Mouse (Mus musculus): Measurements from ENCODE around the gene Gas2l2. TPM values are rescaled to one million over a fixed set of nuclear protein-coding genes. Genes with fewer than 3 reads are reported as not detected.

The Gas2l2 gene
- total RNA-seq, 1 experiment = 0.09 TPM

- DNase-seq (ENCODE audit: low read depth, low spot score) = no peak
- no peaks in the 10 kb centered on the region for H3K9me3 ChIP-seq (ENCODE audit: control insufficient read depth, insufficient read depth, low read depth, low read length)
- TF ChIP-seq CHD2 (IDR thresholded peaks at IDR 0.05; ENCODE audit: low read depth, low read length) (no peak), MAFK (IDR thresholded peaks at IDR 0.05; ENCODE audit: insufficient read depth, low read depth, low read length) (no peak), ZC3H11A (IDR thresholded peaks at IDR 0.05; ENCODE audit: borderline replicate concordance, low read depth, low read length) (no peak), ZNF384 (IDR thresholded peaks at IDR 0.05; ENCODE audit: low read depth, low read length) (no peak), HCFC1 (IDR thresholded peaks at IDR 0.05; ENCODE audit: borderline replicate concordance, insufficient read depth, low read length) (no peak)
- H3K36me3 ChIP-seq (ENCODE audit: control insufficient read depth, insufficient read depth, low read length, poor library complexity, severe bottlenecking) = peaks cover 3% of the 10 kb centered on the region
- in situ Hi-C loops (cut with MboI; ENCODE audit: low sequenced_read_pairs in 2 of 2, unreplicated experiment in 2 of 2) = no loop called here
- H3K4me1 ChIP-seq (ENCODE audit: control insufficient read depth in 2 of 2, insufficient read depth in 2 of 2, low read length in 2 of 2, poor library complexity in 1 of 2) = peaks cover 0 to 5% of the 10 kb centered on the region in 2 experiments; a peak in 1 of 4 replicates
- no peak overlapping the region for H3K27ac ChIP-seq (ENCODE audit: insufficient read depth, low read depth, low read length, poor library complexity, severe bottlenecking)
- no peak overlapping the region for H3K4me3 ChIP-seq (ENCODE audit: insufficient read depth in 1 of 2, low read depth in 1 of 2, low read length in 2 of 2, poor library complexity in 1 of 2, severe bottlenecking in 1 of 2)
- H3K9ac ChIP-seq (ENCODE audit: insufficient read depth, low read depth, low read length, poor library complexity, severe bottlenecking) = no peak overlapping the region
Observed at GRCm38 (mm10) chr11:83398724-83399123, 30.5 kb downstream of the Gas2l2 start.

- peaks cover 2% of the 10 kb centered on the region; the same call in 1 of the 2 replicates for H3K36me3 ChIP-seq (ENCODE audit: control insufficient read depth, insufficient read depth, low read length, poor library complexity, severe bottlenecking)
Observed at GRCm38 (mm10) chr11:83397626-83398025, 31.6 kb downstream of the Gas2l2 start.

GRCm38 (mm10) chr11:83394802-83395439 is 34.3 kb downstream of the Gas2l2 start:
- TF ChIP-seq HCFC1 (IDR thresholded peaks at IDR 0.05; ENCODE audit: borderline replicate concordance, insufficient read depth, low read length) (no peak), MAFK (IDR thresholded peaks at IDR 0.05; ENCODE audit: insufficient read depth, low read depth, low read length) (no peak), CHD2 (IDR thresholded peaks at IDR 0.05; ENCODE audit: low read depth, low read length) (no peak), ZNF384 (IDR thresholded peaks at IDR 0.05; ENCODE audit: low read depth, low read length) (no peak), ZC3H11A (IDR thresholded peaks at IDR 0.05; ENCODE audit: borderline replicate concordance, low read depth, low read length) (no peak)
- H3K27ac ChIP-seq (ENCODE audit: insufficient read depth, low read depth, low read length, poor library complexity, severe bottlenecking) = no peak overlapping the region
- H3K4me1 ChIP-seq (ENCODE audit: control insufficient read depth in 2 of 2, insufficient read depth in 2 of 2, low read length in 2 of 2, poor library complexity in 1 of 2) = peaks cover 0 to 2% of the 10 kb centered on the region in 2 experiments; a peak in 1 of 4 replicates
- no peak for DNase-seq (ENCODE audit: low read depth, low spot score)
- H3K9me3 ChIP-seq (ENCODE audit: control insufficient read depth, insufficient read depth, low read depth, low read length) = no peaks in the 10 kb centered on the region
- no peaks in the 10 kb centered on the region; the same call in 1 of the 2 replicates for H3K36me3 ChIP-seq (ENCODE audit: control insufficient read depth, insufficient read depth, low read length, poor library complexity, severe bottlenecking)
- in situ Hi-C loops (cut with MboI; ENCODE audit: low sequenced_read_pairs in 2 of 2, unreplicated experiment in 2 of 2) = no loop called here
- no peak overlapping the region for H3K9ac ChIP-seq (ENCODE audit: insufficient read depth, low read depth, low read length, poor library complexity, severe bottlenecking)
- no peak overlapping the region for H3K4me3 ChIP-seq (ENCODE audit: insufficient read depth in 1 of 2, low read depth in 1 of 2, low read length in 2 of 2, poor library complexity in 1 of 2, severe bottlenecking in 1 of 2)

More at GRCm38 (mm10) chr11:83397626-83398025, 31.6 kb downstream of the Gas2l2 start:
- TF ChIP-seq HCFC1 (IDR thresholded peaks at IDR 0.05; ENCODE audit: borderline replicate concordance, insufficient read depth, low read length) (no peak), ZC3H11A (IDR thresholded peaks at IDR 0.05; ENCODE audit: borderline replicate concordance, low read depth, low read length) (no peak), CHD2 (IDR thresholded peaks at IDR 0.05; ENCODE audit: low read depth, low read length) (no peak), MAFK (IDR thresholded peaks at IDR 0.05; ENCODE audit: insufficient read depth, low read depth, low read length) (no peak), ZNF384 (IDR thresholded peaks at IDR 0.05; ENCODE audit: low read depth, low read length) (no peak)
- Histone ChIP-seq H3K4me1 (ENCODE audit: control insufficient read depth in 2 of 2, insufficient read depth in 2 of 2, low read length in 2 of 2, poor library complexity in 1 of 2) (peaks cover 0 to 2% of the 10 kb centered on the region in 2 experiments; a peak in 1 of 4 replicates), H3K4me3 (ENCODE audit: insufficient read depth in 1 of 2, low read depth in 1 of 2, low read length in 2 of 2, poor library complexity in 1 of 2, severe bottlenecking in 1 of 2) (no peak overlapping the region), H3K27ac (ENCODE audit: insufficient read depth, low read depth, low read length, poor library complexity, severe bottlenecking) (no peak overlapping the region), H3K9me3 (ENCODE audit: control insufficient read depth, insufficient read depth, low read depth, low read length) (no peaks in the 10 kb centered on the region), H3K9ac (ENCODE audit: insufficient read depth, low read depth, low read length, poor library complexity, severe bottlenecking) (no peak overlapping the region)
- in situ Hi-C loops (cut with MboI; ENCODE audit: low sequenced_read_pairs in 2 of 2, unreplicated experiment in 2 of 2) = no loop called here
- no peak for DNase-seq (ENCODE audit: low read depth, low spot score)

- DNase-seq (ENCODE audit: low read depth, low spot score) = no peak
- H3K27ac ChIP-seq (ENCODE audit: insufficient read depth, low read depth, low read length, poor library complexity, severe bottlenecking) = no peak overlapping the region
- no peaks in the 10 kb centered on the region for H3K9me3 ChIP-seq (ENCODE audit: control insufficient read depth, insufficient read depth, low read depth, low read length)
- no peaks in the 10 kb centered on the region; the same call in 1 of the 2 replicates for H3K36me3 ChIP-seq (ENCODE audit: control insufficient read depth, insufficient read depth, low read length, poor library complexity, severe bottlenecking)
- H3K4me1 ChIP-seq (ENCODE audit: control insufficient read depth in 2 of 2, insufficient read depth in 2 of 2, low read length in 2 of 2, poor library complexity in 1 of 2) = peaks cover 0 to 2% of the 10 kb centered on the region in 2 experiments; a peak in 1 of 4 replicates
- no peak overlapping the region for H3K9ac ChIP-seq (ENCODE audit: insufficient read depth, low read depth, low read length, poor library complexity, severe bottlenecking)
- TF ChIP-seq HCFC1 (IDR thresholded peaks at IDR 0.05; ENCODE audit: borderline replicate concordance, insufficient read depth, low read length) (no peak), CHD2 (IDR thresholded peaks at IDR 0.05; ENCODE audit: low read depth, low read length) (no peak), ZNF384 (IDR thresholded peaks at IDR 0.05; ENCODE audit: low read depth, low read length) (no peak), MAFK (IDR thresholded peaks at IDR 0.05; ENCODE audit: insufficient read depth, low read depth, low read length) (no peak), ZC3H11A (IDR thresholded peaks at IDR 0.05; ENCODE audit: borderline replicate concordance, low read depth, low read length) (no peak)
- no peak overlapping the region for H3K4me3 ChIP-seq (ENCODE audit: insufficient read depth in 1 of 2, low read depth in 1 of 2, low read length in 2 of 2, poor library complexity in 1 of 2, severe bottlenecking in 1 of 2)
- in situ Hi-C loops (cut with MboI; ENCODE audit: low sequenced_read_pairs in 2 of 2, unreplicated experiment in 2 of 2) = no loop called here
Observed at GRCm38 (mm10) chr11:83393062-83393461, 36.2 kb downstream of the Gas2l2 start.

Measured in ES-E14 (cell line).